Mouse (Mus musculus) adrenal gland, postnatal 14 days (tissue): ENCODE measurements around the gene Oaz3. TPM values are rescaled to one million over a fixed set of nuclear protein-coding genes. Genes with fewer than 3 reads are reported as not detected.

ENCODE experiments used
- DNase-seq: peaks from one replicate; pipeline ENCODE4 v3.0.0; 2021; ENCODE audit warnings: mixed read lengths
- long read RNA-seq, 2 experiments: library from polyadenylated mRNA; stranded (forward); transcript quantifications; one replicate each; pipeline ENCODE4 v2.0.0; 2021
- total RNA-seq: library from RNA; stranded (reverse); gene quantifications from 2 replicates; pipeline ENCODE4 v1.2.3, GENCODE M21; 2021

The Oaz3 gene
- not detected in 2 replicates for total RNA-seq
- long read RNA-seq, experiment 1, result 0 reads
- long read RNA-seq, experiment 2, partial matches to known transcripts, result 0 of 1 reads
- long read RNA-seq, experiment 2, other reads (novel, unspliced or antisense), result 0 of 1 reads

GRCm38 (mm10) chr3:94443597-94443964, at the start of gene Oaz3:
Gene Oaz3, minus strand, starts transcription at chr3:94443915.
- no peak for DNase-seq

- no peak for DNase-seq
Measured at GRCm38 (mm10) chr3:94487581-94487980, 43.9 kb upstream of the Oaz3 start.

- DNase-seq, result no peak
Measured at GRCm38 (mm10) chr3:94485922-94486321, 42.2 kb upstream of the Oaz3 start.

- DNase-seq, result peak; percentile 81
Measured at GRCm38 (mm10) chr3:94483790-94484439, 40.2 kb upstream of the Oaz3 start.

GRCm38 (mm10) chr3:94482764-94483385, 39.2 kb upstream of the Oaz3 start:
- peak; percentile 62 for DNase-seq

- DNase-seq, result no peak
Measured at GRCm38 (mm10) chr3:94481429-94481828, 37.7 kb upstream of the Oaz3 start.

- DNase-seq, result no peak
Measured at GRCm38 (mm10) chr3:94480291-94480884, 36.7 kb upstream of the Oaz3 start, which contains the start of gene Riiad1. Gene Riiad1, minus strand, starts transcription at chr3:94480341.

- peak; percentile 67 for DNase-seq
Measured at GRCm38 (mm10) chr3:94479564-94479963, 35.8 kb upstream of the Oaz3 start.

GRCm38 (mm10) chr3:94478591-94479169, 35.0 kb upstream of the Oaz3 start:
- no peak for DNase-seq

GRCm38 (mm10) chr3:94477981-94478422, 34.3 kb upstream of the Oaz3 start, which contains the start of gene Celf3:
Gene Celf3, plus strand, starts transcription at chr3:94478295.
- DNase-seq, result peak; percentile 52

GRCm38 (mm10) chr3:94477444-94477843, 33.7 kb upstream of the Oaz3 start:
- no peak for DNase-seq

- peak; percentile 37 for DNase-seq
Measured at GRCm38 (mm10) chr3:94476301-94477035, 32.8 kb upstream of the Oaz3 start.

- DNase-seq, result no peak
Measured at GRCm38 (mm10) chr3:94473567-94474232, 30.0 kb upstream of the Oaz3 start.

GRCm38 (mm10) chr3:94473115-94473505, 29.4 kb upstream of the Oaz3 start:
- DNase-seq, result no peak

GRCm38 (mm10) chr3:94472447-94473114, 28.9 kb upstream of the Oaz3 start:
- DNase-seq, result peak; percentile 65

- DNase-seq, result no peak
Measured at GRCm38 (mm10) chr3:94468931-94469330, 25.2 kb upstream of the Oaz3 start.

GRCm38 (mm10) chr3:94465632-94466430, 22.1 kb upstream of the Oaz3 start:
- no peak for DNase-seq

- DNase-seq, result peak; percentile 29
Measured at GRCm38 (mm10) chr3:94463926-94464578, 20.3 kb upstream of the Oaz3 start.

GRCm38 (mm10) chr3:94459834-94460233, 16.1 kb upstream of the Oaz3 start:
- no peak for DNase-seq

- DNase-seq, result no peak
Measured at GRCm38 (mm10) chr3:94457055-94457454, 13.3 kb upstream of the Oaz3 start.
